ENCODE assay signal across 8 mouse cellular contexts in the genomic region with DNA sequence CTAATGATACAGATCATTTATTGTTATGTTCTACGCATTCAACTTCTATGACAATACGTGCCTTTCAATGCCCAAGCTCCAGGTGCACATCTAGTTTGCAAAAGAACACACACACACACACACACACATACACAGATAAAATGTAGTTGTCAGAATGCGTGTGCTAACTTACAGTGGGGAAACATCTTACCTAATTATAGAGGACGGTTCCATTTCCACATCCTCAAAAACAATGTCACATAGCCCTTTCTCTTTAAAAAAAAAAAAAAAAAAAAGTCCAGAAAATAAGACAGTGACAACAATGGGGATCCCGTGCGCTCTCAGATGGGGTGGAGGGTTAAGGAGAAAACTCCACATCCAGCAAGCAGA. TPM values are rescaled to one million over a fixed set of nuclear protein-coding genes. Genes with fewer than 3 reads are reported as not detected.
DNase-seq lines count a peak whose midpoint lies in the region; ATAC-seq and TF ChIP-seq lines count a peak whose summit lies in the region.

No protein-coding gene starts in this region.

- H3K4me1 ChIP-seq in kidney, embryonic 16.5 days (ENCODE audit: insufficient read depth, low read length) = peaks cover 19% of the 10 kb centered on the region
- H3K4me1 ChIP-seq in intestine, embryonic 15.5 days (replicated peaks) = 0 out of 2 replicates have a peak, but pooled peaks cover 3% of the 10 kb centered on the region

- peak overlapping the region; percentile 98 for H3K9ac ChIP-seq in kidney, embryonic 16.5 days (replicated peaks; ENCODE audit: low read length)
- H3K9ac ChIP-seq in intestine, embryonic 15.5 days = peak overlapping the region; percentile 97

- peak overlapping the region; percentile 61 for H3K4me2 ChIP-seq in kidney, embryonic 16.5 days (replicated peaks; ENCODE audit: low read depth, low read length)
- peak overlapping the region; percentile 57 for H3K4me2 ChIP-seq in intestine, embryonic 15.5 days (replicated peaks)
- peak overlapping the region; percentile 89 for H3K4me2 ChIP-seq in myocyte (ENCODE audit: low read depth)

- H3K79me2 ChIP-seq in myocyte (ENCODE audit: control insufficient read depth, insufficient read depth) = peaks cover 53% of the 10 kb centered on the region

- H3K27ac ChIP-seq in kidney, embryonic 16.5 days (ENCODE audit: low read length) = peak overlapping the region; percentile 98
- H3K27ac ChIP-seq in intestine, embryonic 15.5 days = peak overlapping the region; percentile 100

- no peaks in the 10 kb centered on the region for H3K36me3 ChIP-seq in kidney, embryonic 16.5 days (ENCODE audit: insufficient read depth, low read length)
- no peaks in the 10 kb centered on the region for H3K36me3 ChIP-seq in intestine, embryonic 15.5 days
- no peaks in the 10 kb centered on the region for H3K36me3 ChIP-seq in myocyte (ENCODE audit: control insufficient read depth, insufficient read depth)

- ATAC-seq in kidney, embryonic 16.5 days (ENCODE audit: low FRiP score, low TSS enrichment) = no peak
- peak; percentile 1; the same call in 1 of the 2 replicates for ATAC-seq in intestine, embryonic 15.5 days

- no peaks in the 10 kb centered on the region for H3K9me3 ChIP-seq in kidney, embryonic 16.5 days (ENCODE audit: low read length)
- no peaks in the 10 kb centered on the region for H3K9me3 ChIP-seq in intestine, embryonic 15.5 days

- no peak for DNase-seq in kidney, postnatal 14 days
- peak; percentile 18 for DNase-seq in embryo, embryonic 11 days
- DNase-seq in layer of hippocampus, adult 11-12 months (ENCODE audit: low spot score) = no peak
- no peak for DNase-seq in gastrocnemius, postnatal 10 days
- no peak for DNase-seq in kidney, postnatal 36 days

- no peaks in the 10 kb centered on the region for H3K27me3 ChIP-seq in kidney, embryonic 16.5 days (ENCODE audit: insufficient read depth, low read length)
- no peaks in the 10 kb centered on the region for H3K27me3 ChIP-seq in intestine, embryonic 15.5 days (replicated peaks)
- no peaks in the 10 kb centered on the region for H3K27me3 ChIP-seq in myocyte (ENCODE audit: control insufficient read depth, insufficient read depth, insufficient read length)

- peak overlapping the region; percentile 91 for H3K4me3 ChIP-seq in kidney, embryonic 16.5 days (ENCODE audit: low read length)
- H3K4me3 ChIP-seq in intestine, embryonic 15.5 days (replicated peaks) = peak overlapping the region; percentile 92
- H3K4me3 ChIP-seq in myocyte = peak overlapping the region; percentile 59

- TF ChIP-seq POLR2A in myocyte (IDR thresholded peaks at IDR 0.05; ENCODE audit: insufficient read length, low read depth) = no peak

- 3% methylated on average over 6 of the region's 6 CpGs for WGBS in kidney, embryonic 16.5 days
- 4% methylated on average over 6 of the region's 6 CpGs for WGBS in intestine, embryonic 15.5 days

- peak overlapping the region; percentile 69 for H3ac ChIP-seq in myocyte (ENCODE audit: control insufficient read depth, insufficient read length)

TF ChIP-seq in myocyte, 11 proteins besides CTCF, POLR2A, EP300 and RAD21:
- TF ChIP-seq MYOD1 (IDR thresholded peaks at IDR 0.05; ENCODE audit: control insufficient read depth in 1 of 3, insufficient read length in 2 of 3, low read depth in 2 of 3) (no peak), MYOG (IDR thresholded peaks at IDR 0.05; ENCODE audit: control insufficient read depth in 1 of 3, insufficient read depth in 1 of 3, insufficient read length in 2 of 3, low read depth in 2 of 3) (no peak), TCF12 (IDR thresholded peaks at IDR 0.05; ENCODE audit: insufficient read depth, poor library complexity, severe bottlenecking) (no peak), SRF (IDR thresholded peaks at IDR 0.05; ENCODE audit: control insufficient read depth, insufficient read length, low read depth) (no peak), E2F4 (IDR thresholded peaks at IDR 0.05; ENCODE audit: insufficient read depth) (no peak), MAX (IDR thresholded peaks at IDR 0.05; ENCODE audit: low read depth) (no peak), CEBPB (IDR thresholded peaks at IDR 0.05; ENCODE audit: insufficient read depth, poor library complexity, severe bottlenecking) (no peak), USF1 (IDR thresholded peaks at IDR 0.05; ENCODE audit: low read depth) (no peak), REST (IDR thresholded peaks at IDR 0.05; ENCODE audit: insufficient read depth, insufficient read length) (no peak), TCF3 (IDR thresholded peaks at IDR 0.05; ENCODE audit: insufficient read length, low read depth) (no peak), POLR2AphosphoS2 (IDR thresholded peaks at IDR 0.05; ENCODE audit: insufficient read length, low read depth) (no peak)

RNA-seq across cellular contexts. Expression of a gene that starts 1.2 kb away (rescaled TPM):
- 54.7 and 57.4 TPM in 2 replicates for polyA plus RNA-seq in kidney, embryonic 16.5 days (2015; fragmentation: Nextera tagmentation; extraction: Ambion mirVana)
- polyA plus RNA-seq in intestine, embryonic 15.5 days (2015; fragmentation: Nextera tagmentation; extraction: Ambion mirVana) = 40.8 and 41.7 TPM in 2 replicates
- 17.5 TPM for polyA plus RNA-seq in myocyte (2012; fragmentation: generic; extraction: Trizol)
- total RNA-seq in gastrocnemius, postnatal 10 days (2021) = 10 to 100 TPM; 47.1 to 49.4 TPM

RNA-seq across cellular contexts. Expression of a gene that starts 48.1 kb away (rescaled TPM):
- polyA plus RNA-seq in kidney, embryonic 16.5 days (2015; fragmentation: Nextera tagmentation; extraction: Ambion mirVana) = 33.2 and 33.7 TPM in 2 replicates
- polyA plus RNA-seq in intestine, embryonic 15.5 days (2015; fragmentation: Nextera tagmentation; extraction: Ambion mirVana) = 41.4 and 42.8 TPM in 2 replicates
- 7.1 TPM for polyA plus RNA-seq in myocyte (2012; fragmentation: generic; extraction: Trizol)
- total RNA-seq in gastrocnemius, postnatal 10 days (2021) = 10 to 100 TPM; 24.2 to 28.5 TPM
